ENCODE assay signal across 8 mouse cellular contexts in the genomic region with DNA sequence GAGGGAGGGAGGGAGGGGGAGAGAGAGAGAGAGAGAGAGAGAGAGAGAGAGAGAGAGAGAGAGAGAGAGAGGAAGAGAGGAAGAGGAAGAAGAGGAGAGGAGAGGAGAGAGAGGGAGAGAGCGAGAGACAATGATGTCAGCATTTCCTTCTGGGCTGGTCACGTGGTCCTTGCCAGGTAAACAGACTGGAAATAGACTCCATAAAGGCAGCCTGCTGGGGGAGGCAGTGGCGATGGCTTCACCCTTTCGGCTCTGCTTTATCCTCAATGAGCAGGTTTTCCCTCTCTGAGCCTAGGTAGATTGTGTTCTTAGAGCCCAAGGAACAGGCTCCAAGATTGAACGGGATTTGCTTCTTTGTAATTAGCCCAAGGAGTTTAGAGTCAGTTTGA.
DNase-seq lines count a peak whose midpoint lies in the region; ATAC-seq and TF ChIP-seq lines count a peak whose summit lies in the region.

No protein-coding gene starts in this region.

- no peaks in the 10 kb centered on the region for H3K79me2 ChIP-seq in liver, adult 2 months (ENCODE audit: control insufficient read depth, insufficient read depth, low read length)

- no peak overlapping the region for H3K27ac ChIP-seq in forebrain, embryonic 16.5 days (ENCODE audit: low read length)
- no peak overlapping the region for H3K27ac ChIP-seq in liver, adult 2 months (replicated peaks; ENCODE audit: insufficient read depth, low read depth, low read length)
- H3K27ac ChIP-seq in stomach, embryonic 14.5 days (ENCODE audit: low read length) = peak overlapping the region; percentile 4; the same call in 1 of the 2 replicates

- H3K27me3 ChIP-seq in forebrain, embryonic 16.5 days (replicated peaks; ENCODE audit: control insufficient read depth, insufficient read depth, low read length) = peaks cover 33% of the 10 kb centered on the region
- H3K27me3 ChIP-seq in liver, adult 2 months (ENCODE audit: control insufficient read depth, insufficient read depth, low read length) = no peaks in the 10 kb centered on the region
- 0 out of 2 replicates have a peak, but pooled peaks cover 4% of the 10 kb centered on the region for H3K27me3 ChIP-seq in stomach, embryonic 14.5 days (ENCODE audit: control insufficient read depth, insufficient read depth, low read length)

- H3K4me2 ChIP-seq in forebrain, embryonic 16.5 days (ENCODE audit: low read length) = peak overlapping the region; percentile 49
- peak overlapping the region; percentile 47 for H3K4me2 ChIP-seq in stomach, embryonic 14.5 days (replicated peaks; ENCODE audit: low read depth, low read length)

- no peak for TF ChIP-seq CTCF in liver, adult 2 months (IDR thresholded peaks at IDR 0.05; ENCODE audit: low read depth, low read length)

- peak overlapping the region; percentile 21 for H3K4me3 ChIP-seq in forebrain, embryonic 16.5 days (replicated peaks; ENCODE audit: low read length)
- H3K4me3 ChIP-seq in liver, adult 2 months (ENCODE audit: insufficient read depth, low read depth, low read length) = peak overlapping the region; percentile 49
- peak overlapping the region; percentile 23; the same call in 1 of the 2 replicates for H3K4me3 ChIP-seq in stomach, embryonic 14.5 days (ENCODE audit: low read depth, low read length)

- no peaks in the 10 kb centered on the region for H3K36me3 ChIP-seq in forebrain, embryonic 16.5 days (ENCODE audit: control insufficient read depth, insufficient read depth)
- H3K36me3 ChIP-seq in liver, adult 2 months (ENCODE audit: control insufficient read depth, insufficient read depth, low read length) = no peaks in the 10 kb centered on the region
- H3K36me3 ChIP-seq in stomach, embryonic 14.5 days (ENCODE audit: control insufficient read depth, insufficient read depth, low read length) = no peaks in the 10 kb centered on the region

- 0 out of 2 replicates have a peak, but pooled peaks have one; percentile 28 for ATAC-seq in forebrain, embryonic 16.5 days
- ATAC-seq in stomach, embryonic 14.5 days (ENCODE audit: insufficient number of reproducible peaks, insufficient read depth, low FRiP score, low read depth) = peak; percentile 75

- peaks cover 23% of the 10 kb centered on the region for H3K4me1 ChIP-seq in forebrain, embryonic 16.5 days (replicated peaks; ENCODE audit: control insufficient read depth, insufficient read depth, low read length)
- H3K4me1 ChIP-seq in liver, adult 2 months (ENCODE audit: control insufficient read depth, insufficient read depth, low read length) = peaks cover 3% of the 10 kb centered on the region; the same call in 1 of the 2 replicates
- peaks cover 32% of the 10 kb centered on the region for H3K4me1 ChIP-seq in stomach, embryonic 14.5 days (ENCODE audit: control insufficient read depth, insufficient read depth, low read length)

- H3K9ac ChIP-seq in forebrain, embryonic 16.5 days (replicated peaks; ENCODE audit: low read depth, low read length) = no peak overlapping the region
- no peak overlapping the region for H3K9ac ChIP-seq in liver, adult 2 months (ENCODE audit: low read depth, low read length)
- H3K9ac ChIP-seq in stomach, embryonic 14.5 days (replicated peaks; ENCODE audit: low read depth, low read length) = no peak overlapping the region

- no peaks in the 10 kb centered on the region for H3K9me3 ChIP-seq in forebrain, embryonic 16.5 days (ENCODE audit: control insufficient read depth, low read length)
- H3K9me3 ChIP-seq in stomach, embryonic 14.5 days (ENCODE audit: control insufficient read depth, low read depth, low read length) = no peaks in the 10 kb centered on the region

- peak; percentile 24 for DNase-seq in thymus, postnatal 14 days
- DNase-seq in thymus, adult 18-20 months = no peak
- DNase-seq in liver, adult 2 months (ENCODE audit: extremely low read depth, low read depth, low spot score) = peak; percentile 60
- no peak for DNase-seq in thymus, postnatal 25 days
- no peak for DNase-seq in adrenal gland, postnatal 25 days
- DNase-seq in gastrocnemius, postnatal 4 days (ENCODE audit: low spot score in 2 of 2) = no peak

- TF ChIP-seq POLR2A in liver, adult 2 months (IDR thresholded peaks at IDR 0.05; ENCODE audit: extremely low read depth, insufficient read depth, low read length) = no peak

- WGBS in forebrain, embryonic 16.5 days = 8% methylated on average over 5 of the region's 5 CpGs
- WGBS in liver, adult 2 months = 4% methylated on average over 5 of the region's 5 CpGs
- WGBS in stomach, embryonic 14.5 days = 3% methylated on average over 5 of the region's 5 CpGs

Comparison
In these comparisons a context has a peak if more than half of its experiments do, and no peak if none do; other contexts are left out.
1. DNase-seq: peak in thymus, postnatal 14 days (single experiment) and liver, adult 2 months (single experiment); none in thymus, adult 18-20 months (0 of 2), thymus, postnatal 25 days (single experiment), adrenal gland, postnatal 25 days (single experiment) and gastrocnemius, postnatal 4 days (0 of 2).
2. Peak in every context shown above with its lines, with median percentiles within 50 percentile points of each other: H3K4me3 ChIP-seq.